Mouse (Mus musculus) stomach, postnatal 0 days (tissue): Measurements from ENCODE around the gene Pced1b.

Experiments
- CTCF ChIP-seq: IDR thresholded peaks from 2 replicates; pipeline ENCODE4 v1.5.1; 2016; ENCODE audit warnings: antibody characterized with exemption, low read depth, mild to moderate bottlenecking, moderate library complexity
- EP300 ChIP-seq: optimal IDR thresholded peaks from 2 replicates; pipeline ENCODE3; 2016; ENCODE audit warnings: antibody characterized with exemption

DNA sequence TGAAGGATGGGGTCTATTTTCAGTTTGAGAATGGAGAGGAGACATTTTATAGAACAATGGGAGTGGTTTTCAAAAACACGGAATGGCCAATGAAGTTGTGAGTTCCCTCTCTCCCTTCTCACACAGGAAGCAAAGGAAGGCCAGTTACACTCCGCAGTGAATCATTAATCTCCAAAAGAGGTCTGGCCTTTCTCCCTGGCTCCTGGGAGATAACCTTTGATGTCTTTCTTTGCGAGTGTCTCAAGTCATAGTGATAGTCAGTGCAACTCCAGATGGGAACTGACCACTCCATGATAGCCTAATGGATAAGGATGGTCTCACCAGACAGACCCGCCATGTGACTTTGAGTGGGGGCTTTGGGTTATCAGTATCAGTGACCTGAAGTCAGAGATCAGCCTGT lies 185.3 kb downstream of the Pced1b start:
- TF ChIP-seq CTCF (no peak), EP300 (no peak)
